Mouse (Mus musculus) inflammation-experienced regulatory T-cells (primary cell): ENCODE data around the gene Abcb8. TPM values are rescaled to one million over a fixed set of nuclear protein-coding genes. Genes with fewer than 3 reads are reported as not detected.

Experiments used
- polyA plus RNA-seq, 2 experiments: library from polyadenylated mRNA; unstranded; fragments of 100-300 nt; shearing (Covaris generic); gene quantifications; one replicate each; pipeline ENCODE4 v1.2.1; 2017

Gene Abcb8
- polyA plus RNA-seq, result 10 to 100 TPM; 20.2 to 25.3 TPM

DNA sequence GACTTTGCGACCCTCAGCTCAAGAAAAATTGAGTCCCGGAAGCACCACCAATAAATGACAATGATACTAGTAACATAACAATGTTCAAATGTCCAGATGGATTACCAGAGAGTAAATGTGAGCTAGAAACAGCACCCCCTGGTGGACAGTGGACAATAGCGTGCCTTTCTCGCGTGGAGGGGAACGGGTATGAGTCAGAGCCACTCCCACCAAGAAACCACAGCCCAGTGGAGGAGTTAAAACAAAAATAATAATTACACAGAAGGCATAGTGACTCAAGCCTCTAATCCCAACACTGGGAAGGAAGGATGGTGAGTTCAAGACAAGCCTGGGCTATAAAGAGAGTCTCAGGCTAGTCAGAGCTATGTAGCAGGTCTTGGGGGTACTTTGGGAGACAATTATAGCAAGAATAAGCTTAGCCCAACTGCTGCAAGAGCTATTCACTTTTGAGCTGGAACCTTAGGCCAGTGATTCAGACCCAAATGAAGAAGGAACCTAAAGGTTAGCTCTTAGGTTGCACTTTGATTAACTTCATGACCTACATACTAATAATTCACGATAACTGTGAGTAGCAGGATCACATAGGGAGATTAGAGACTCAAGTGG is at the start of gene Abcb8:
Gene Abcb8 (plus strand): TSS at position 272 of the 606 bp plus-strand sequence.

DNA sequence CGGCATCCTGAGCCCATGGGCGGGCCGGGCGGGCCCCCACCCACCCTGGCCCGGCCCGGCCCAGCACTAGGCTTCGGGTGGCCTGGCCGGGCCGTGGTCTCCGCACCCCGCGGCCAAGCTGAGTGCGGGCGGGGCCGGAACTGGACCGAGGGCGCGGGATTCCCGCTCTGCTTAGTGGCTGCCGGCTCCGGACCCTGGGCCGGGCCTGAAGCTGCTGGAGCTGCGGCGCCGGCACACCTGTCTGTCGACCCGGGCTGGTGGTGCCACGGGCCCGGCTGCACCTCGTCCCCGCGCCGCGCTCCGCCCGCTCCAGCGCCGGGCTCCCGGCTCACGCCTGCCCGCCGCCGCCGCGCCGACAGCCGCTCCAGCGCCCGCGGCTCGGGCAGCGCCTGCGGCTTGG is 42.2 kb upstream of the Abcb8 start, which contains the start of gene Kcnh2:
Gene Kcnh2 (minus strand): TSS at position 327 of the 400 bp plus-strand sequence.

GRCm38 (mm10) chr5:24364508-24364907 is 29.0 kb upstream of the Abcb8 start, which contains the start of gene Nos3:
Nos3 (plus strand) TSS chr5:24364810.

GRCm38 (mm10) chr5:24391864-24392263 is 1.6 kb upstream of the Abcb8 start, which contains the start of gene Atg9b:
Atg9b (minus strand) TSS chr5:24392143.

DNA sequence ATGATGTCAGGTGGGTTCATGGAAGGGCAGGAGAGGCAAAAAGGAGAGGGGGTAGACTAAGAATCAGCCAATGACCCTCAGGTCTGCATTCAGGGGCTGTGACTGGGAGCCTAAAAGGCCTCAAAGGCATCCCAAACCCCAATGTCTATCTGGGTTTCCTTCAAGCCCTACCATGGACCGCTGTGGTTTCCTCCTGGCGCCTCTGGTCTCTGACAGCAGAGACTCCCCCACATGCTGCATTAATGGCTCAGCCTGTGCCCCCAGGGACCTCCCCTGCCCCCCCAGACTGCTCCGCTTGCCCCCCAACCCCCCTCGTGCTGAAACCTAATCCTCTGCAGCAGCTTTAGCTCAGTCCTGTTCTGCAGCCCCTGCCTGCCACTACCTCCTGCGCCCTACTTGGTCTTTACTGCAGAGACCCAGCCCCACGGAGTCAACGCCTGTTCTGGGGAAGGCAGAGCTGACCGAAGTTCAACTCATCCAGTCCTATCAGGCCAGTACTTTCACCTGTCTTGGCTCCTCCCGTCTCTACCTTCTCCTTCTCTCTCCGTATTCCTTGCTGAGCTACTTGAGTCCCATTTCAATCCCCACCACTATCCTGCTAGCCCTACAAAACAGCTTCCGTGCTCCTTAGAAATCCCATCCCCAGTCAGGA is 19.7 kb downstream of the Abcb8 start, which contains the start of gene Asic3:
Gene Asic3 (plus strand): TSS at position 351 of the 652 bp plus-strand sequence.

GRCm38 (mm10) chr5:24423129-24424003 is 29.9 kb downstream of the Abcb8 start, which contains the start of the genes Cdk5 and Slc4a2:
Cdk5 (minus strand) TSS chr5:24423530.
Slc4a2 (plus strand) TSS chr5:24423837.

DNA sequence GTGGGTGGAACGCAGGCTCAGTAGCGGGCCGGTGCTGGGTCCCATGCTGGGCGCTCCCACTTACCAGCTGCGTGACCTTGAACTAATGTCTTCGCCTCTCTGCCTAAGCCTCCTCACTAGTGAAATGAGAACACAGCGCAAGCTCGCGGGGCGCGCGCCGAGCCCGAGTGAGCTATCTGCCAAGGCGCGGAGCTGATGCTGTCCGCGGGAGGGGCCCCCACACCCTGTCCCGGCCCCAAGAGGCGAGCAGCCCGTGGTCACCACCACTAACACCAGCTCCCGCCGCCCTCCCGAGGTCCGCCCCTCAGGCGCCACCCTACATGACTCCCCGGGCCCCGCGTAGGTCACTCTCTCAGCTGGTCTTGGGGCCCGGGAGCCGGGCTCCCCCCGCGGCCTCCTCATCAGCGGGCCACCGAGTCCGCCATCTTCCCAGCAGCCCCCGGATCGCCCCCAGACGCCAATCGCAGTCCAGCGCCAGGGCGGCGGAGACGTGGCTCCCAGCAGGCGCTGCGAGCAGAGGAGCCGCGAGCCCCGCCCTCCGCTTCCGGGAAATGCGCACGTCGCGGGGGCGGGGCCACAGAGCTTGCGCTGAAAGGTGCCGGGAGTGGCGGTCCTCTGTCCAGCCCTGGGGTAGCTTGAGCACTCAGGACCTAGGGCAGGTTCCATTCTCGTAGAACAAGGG is 51.4 kb downstream of the Abcb8 start, which contains the start of gene Fastk:
Gene Fastk (minus strand): TSS at position 542 of the 682 bp plus-strand sequence.

DNA sequence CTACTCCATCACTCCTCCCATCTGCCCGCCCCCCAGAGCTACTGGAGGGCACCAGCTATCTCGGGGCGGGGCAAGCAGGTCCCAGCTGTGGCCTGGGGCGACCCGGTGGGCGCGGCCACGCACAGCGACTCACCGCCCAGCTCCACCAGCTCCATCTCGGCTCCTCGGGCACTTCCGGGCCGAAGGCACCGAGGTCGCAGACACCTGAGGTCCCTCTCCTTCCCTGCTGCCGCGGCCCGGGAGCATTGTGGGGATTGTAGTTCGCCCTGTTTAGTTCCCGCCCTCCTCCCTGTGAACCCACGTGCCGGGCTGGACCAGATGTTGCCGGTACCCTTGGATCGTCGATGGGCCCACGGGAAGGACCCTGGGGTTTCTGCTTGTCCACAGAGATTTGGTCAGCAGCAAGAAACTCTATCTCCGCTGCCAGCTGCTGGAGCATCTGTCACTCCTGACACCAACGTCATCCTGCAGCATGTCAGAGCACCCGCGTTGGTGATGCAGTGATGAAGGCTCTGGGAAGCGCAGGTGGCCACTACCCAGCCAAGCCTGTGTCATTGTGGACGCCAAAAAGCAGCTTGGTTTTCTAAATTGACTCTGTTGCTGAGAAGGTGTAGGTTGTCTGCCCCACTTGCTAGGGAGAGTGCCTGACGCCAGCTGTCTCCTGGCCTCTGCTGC is 54.3 kb downstream of the Abcb8 start, which contains the start of gene Tmub1:
Gene Tmub1 (minus strand): TSS at position 231 of the 675 bp plus-strand sequence.

DNA sequence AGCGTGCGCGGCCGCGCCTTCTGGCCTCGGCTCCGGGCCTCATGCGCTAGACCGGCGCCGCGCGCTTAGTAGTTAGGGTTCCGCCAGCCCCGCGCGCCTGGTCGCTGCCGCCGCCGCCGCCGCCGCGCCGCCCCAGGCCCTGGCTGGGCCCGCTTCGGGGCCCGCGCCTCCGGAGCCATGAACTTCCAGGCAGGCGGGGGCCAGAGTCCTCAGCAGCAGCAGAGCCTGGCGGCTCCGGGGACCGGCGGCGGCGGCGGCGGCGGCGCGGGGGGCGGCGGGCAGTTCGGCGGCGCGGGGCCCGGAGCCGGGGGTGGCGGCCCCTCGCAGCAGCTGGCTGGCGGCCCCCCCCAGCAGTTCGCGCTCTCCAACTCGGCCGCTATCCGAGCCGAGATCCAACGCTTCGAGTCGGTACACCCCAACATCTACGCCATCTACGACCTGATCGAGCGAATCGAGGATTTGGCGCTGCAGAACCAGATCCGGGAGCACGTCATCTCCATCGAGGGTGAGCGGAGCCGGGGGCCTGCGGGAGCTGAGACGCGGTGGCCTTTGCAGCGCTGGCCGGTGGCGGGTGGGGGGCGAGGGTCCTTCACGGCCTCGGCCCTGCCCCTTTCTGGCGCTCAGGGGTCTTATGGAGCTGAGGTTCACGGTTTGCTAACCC is 58.7 kb downstream of the Abcb8 start, which contains the start of gene Agap3:
Gene Agap3 (plus strand): TSS at position 148 of the 661 bp plus-strand sequence.

Other genes starting within 250 kb of the Abcb8 start
- 10 to 100 TPM in 1 of 2 experiments, 1 to 10 TPM in 1; 7.4 to 15.1 TPM for gene Nupl2, start 228.7 kb upstream of the Abcb8 start, polyA plus RNA-seq
- 1 to 10 TPM; 3.7 TPM for gene Kcnh2, start 42.1 kb upstream of the Abcb8 start, polyA plus RNA-seq
- gene Nos3, start 28.9 kb upstream of the Abcb8 start, polyA plus RNA-seq, result under 1 TPM; 0.06 to 0.98 TPM
- gene Atg9b, start 1.5 kb upstream of the Abcb8 start, polyA plus RNA-seq, result 1 to 10 TPM; 1.8 to 5.8 TPM
- 1 to 10 TPM in 1 of 2 experiments, under 1 TPM in 1; 0.19 to 1.3 TPM for gene Asic3, start 19.7 kb downstream of the Abcb8 start, polyA plus RNA-seq
- 100 to 1,000 TPM in 1 of 2 experiments, 10 to 100 TPM in 1; 79.1 to 104 TPM for gene Cdk5, start 29.9 kb downstream of the Abcb8 start, polyA plus RNA-seq
- 10 to 100 TPM; 30.4 to 38.6 TPM for gene Slc4a2, start 30.2 kb downstream of the Abcb8 start, polyA plus RNA-seq
- gene Fastk, start 51.6 kb downstream of the Abcb8 start, polyA plus RNA-seq, result 100 to 1,000 TPM; 113 to 115 TPM
- 10 to 100 TPM; 72.2 to 77.0 TPM for gene Tmub1, start 54.2 kb downstream of the Abcb8 start, polyA plus RNA-seq
- 10 to 100 TPM; 58.0 to 60.4 TPM for gene Agap3, start 58.5 kb downstream of the Abcb8 start, polyA plus RNA-seq
- under 1 TPM in 1 of 2 experiments, not detected in 1; 0.45 TPM for gene Gbx1, start 133.5 kb downstream of the Abcb8 start, polyA plus RNA-seq
- gene Asb10, start 147.3 kb downstream of the Abcb8 start, polyA plus RNA-seq, result not detected
- 1 to 10 TPM in 1 of 2 experiments, not detected in 1; 1.5 TPM for gene 4931409K22Rik, start 163.1 kb downstream of the Abcb8 start, polyA plus RNA-seq
- 10 to 100 TPM; 76.5 to 90.5 TPM for gene Abcf2, start 183.8 kb downstream of the Abcb8 start, polyA plus RNA-seq
- gene Chpf2, start 193.1 kb downstream of the Abcb8 start, polyA plus RNA-seq, result 10 to 100 TPM; 26.3 to 27.2 TPM
- gene Smarcd3, start 230.7 kb downstream of the Abcb8 start, polyA plus RNA-seq, result 1 to 10 TPM; 1.9 to 7.7 TPM